Mouse (Mus musculus) cerebellum, adult (tissue): Measurements from ENCODE around the gene Olfr545.

Experiments used
- ATAC-seq: cut with Nextera tagmentation; 2 replicates; pipeline ENCODE4 v1.9.2; 2017; ENCODE audit warnings: mild to moderate bottlenecking, moderate library complexity, mixed read lengths; ENCODE audit not compliant: insufficient number of reproducible peaks, low FRiP score, low TSS enrichment

Gene Olfr545

DNA sequence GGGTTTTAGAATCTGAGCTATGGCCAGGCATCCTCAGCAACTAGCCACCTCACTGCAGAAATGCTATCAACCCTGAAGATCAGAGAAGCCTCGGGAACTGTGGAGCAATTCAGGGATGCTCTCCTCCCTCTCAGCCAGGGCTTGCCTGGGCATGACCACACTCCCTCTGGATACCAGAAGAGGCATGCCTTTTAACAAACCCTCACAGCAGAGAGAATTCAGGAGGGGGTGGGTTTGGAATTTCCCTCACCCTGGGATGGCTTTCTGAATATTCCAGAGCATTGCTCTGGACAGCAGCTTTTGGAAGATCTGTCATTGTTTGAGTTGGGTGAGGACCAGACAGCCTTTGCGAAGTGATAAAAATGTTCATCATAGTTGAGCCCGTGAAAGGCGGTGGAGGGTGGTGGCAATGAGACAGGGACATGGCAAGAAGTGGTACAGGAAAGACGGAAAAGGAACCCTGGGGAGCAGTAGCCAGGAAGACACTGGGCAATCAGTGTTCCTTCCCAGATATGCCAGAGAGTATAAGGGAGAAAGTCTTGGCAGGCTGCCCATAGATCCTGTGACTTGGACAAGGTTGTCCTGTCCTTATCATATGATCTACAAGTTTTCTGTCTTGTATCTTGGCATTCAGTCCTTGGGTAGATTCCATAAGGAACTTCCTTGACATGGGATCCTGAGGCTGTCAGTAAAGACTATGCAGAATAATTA lies 19.9 kb downstream of the Olfr545 start:
- ATAC-seq: no peak

DNA sequence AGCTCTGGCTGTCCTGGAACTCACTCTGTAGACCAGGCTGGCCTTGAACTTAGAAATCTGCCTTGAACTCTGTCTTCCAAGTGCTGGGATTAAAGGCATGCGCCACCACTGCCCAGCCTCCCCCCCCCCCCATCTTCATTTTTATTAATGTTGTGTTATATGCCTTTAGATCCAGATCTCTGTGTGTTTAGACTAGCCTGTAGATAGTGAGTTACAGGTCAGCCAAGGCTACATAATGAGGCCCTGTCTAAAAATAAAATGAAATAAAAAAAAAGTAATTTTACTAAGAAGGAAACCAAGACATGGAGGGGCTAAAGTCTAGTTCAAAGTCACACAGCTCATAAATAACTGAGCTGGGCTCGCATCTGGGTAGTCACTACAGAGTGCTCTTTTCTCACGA lies 20.4 kb downstream of the Olfr545 start:
- no peak for ATAC-seq

DNA sequence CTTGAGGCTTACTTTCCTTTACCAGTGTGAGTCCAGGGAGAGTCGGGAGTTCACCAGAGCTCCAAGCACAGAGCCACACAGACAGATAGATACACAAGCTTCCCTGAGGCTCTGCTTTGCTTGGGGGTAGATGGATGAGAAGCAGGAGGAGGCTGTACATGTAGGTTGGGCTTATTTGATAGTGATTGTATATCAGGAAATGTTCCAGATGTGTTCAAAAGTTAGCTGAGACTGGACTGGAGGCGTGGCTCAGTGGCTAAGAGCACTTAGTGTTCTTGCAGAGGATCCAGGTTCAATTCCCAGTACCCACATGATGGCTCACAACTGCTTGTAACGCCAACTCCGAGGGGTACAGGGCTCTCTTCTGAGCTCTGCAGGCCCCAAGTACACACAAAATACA lies 20.9 kb downstream of the Olfr545 start:
- no peak for ATAC-seq

DNA sequence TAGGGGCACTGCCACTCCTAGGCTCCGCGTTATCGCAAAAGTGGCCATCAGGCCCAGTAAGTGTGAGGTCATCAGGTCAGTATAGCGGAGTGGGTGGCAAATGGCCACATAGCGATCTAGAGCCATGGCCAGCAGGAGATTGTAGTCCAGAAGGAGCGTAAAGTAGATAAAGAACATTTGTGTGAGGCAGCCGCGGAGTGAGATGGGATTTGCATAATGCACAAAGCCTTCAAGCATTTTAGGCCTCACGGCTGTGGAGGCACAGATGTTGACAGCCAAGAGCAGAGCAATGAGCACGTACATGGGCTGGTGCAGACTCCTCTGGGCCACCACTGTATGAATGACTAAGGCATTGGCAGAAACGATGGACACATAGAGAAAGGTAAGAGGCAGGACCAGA lies 22.0 kb downstream of the Olfr545 start:
- ATAC-seq: no peak

DNA sequence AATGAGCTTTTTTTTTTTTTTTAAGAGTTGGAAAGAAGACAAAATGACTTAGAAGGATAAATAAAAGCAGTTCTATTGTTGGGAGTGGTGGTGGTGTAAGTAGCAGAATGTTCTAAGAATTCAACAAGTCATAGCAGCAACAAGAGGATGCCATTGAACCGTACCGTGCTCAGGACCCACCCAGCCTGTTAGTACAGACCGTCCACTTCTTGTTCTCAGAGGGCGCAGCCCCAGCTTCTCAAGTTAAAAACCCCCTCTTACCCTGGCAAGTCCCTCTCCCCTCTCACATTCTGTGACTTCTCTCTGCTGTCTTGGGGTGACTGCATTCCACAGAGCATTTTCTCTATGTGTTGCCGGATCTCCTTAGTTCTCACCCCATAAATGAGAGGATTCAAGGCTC lies 22.8 kb downstream of the Olfr545 start:
- no peak for ATAC-seq

DNA sequence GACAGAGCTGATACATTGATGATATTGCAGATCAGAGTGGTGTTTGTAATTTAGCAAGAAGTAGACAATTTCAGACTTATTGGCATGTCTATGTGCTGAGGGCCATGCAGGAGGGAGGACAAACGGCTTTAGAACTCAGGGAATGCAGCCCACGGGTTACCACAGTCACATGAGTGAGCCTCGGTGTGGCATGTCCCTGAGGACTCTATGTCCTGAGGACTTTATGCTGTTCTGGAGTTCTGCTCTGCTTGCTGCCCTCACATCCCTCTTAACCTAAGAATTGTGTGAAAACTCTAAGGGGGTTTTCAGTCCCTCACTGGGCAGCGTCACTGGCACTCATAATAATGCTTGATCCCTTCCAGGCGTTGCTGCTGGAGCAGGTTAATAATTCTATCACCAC lies 26.7 kb downstream of the Olfr545 start:
- no peak for ATAC-seq

DNA sequence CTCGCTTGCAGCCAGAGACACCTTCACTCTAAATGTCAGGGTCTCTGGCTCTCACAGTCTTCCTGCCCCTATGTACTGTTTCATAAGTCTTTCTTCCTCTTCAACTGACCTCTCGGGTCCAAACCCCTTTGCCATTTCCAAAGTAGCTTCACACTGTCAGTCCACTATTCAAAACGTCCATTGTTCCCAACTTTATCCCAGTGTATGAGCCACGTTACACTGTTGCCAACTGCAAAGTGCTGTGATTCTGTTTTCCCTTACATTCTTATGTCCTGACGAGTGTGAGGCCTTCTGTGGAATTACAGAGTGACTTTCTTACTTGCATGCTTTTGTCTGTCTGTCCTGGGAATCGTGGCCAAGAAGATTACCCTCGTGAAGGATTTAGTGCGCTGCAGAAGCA lies 31.8 kb downstream of the Olfr545 start:
- no peak for ATAC-seq

DNA sequence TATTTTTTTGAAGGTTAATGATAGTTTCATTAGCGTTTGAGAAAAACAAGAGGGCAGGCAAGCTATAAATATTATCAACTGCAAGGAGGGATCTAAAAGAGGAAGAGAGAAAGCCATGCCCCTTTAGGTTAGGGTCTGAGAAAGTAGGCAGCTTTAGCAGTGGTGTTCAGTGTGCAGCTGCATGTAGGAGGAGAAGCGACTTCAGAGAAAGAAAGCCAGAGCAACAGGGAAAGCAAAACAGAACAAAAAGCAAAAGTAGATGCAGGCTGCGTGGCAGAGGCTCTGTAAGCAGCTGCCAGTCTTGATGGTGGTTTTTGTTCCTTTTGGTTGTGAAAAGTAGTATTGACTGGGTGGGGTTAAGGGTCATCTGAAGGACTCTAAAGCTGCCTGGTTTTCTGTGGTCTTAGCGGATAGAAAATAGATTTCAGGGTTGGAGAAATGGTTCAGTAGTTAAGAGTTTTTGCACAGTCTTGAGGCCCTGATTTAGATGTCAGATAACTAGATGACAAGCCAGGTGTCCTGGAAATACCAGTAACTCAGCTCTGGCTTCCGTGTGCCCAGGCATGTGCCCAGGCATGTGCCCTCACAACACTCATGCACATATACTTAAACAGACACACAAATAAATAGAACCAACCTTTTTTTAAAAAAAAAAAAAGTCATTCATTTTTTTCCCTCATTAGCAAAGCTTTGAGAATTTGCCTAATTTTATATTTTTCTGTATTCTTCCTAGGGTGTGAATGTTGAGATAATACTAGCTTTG lies 40.6 kb downstream of the Olfr545 start:
- no peak for ATAC-seq

DNA sequence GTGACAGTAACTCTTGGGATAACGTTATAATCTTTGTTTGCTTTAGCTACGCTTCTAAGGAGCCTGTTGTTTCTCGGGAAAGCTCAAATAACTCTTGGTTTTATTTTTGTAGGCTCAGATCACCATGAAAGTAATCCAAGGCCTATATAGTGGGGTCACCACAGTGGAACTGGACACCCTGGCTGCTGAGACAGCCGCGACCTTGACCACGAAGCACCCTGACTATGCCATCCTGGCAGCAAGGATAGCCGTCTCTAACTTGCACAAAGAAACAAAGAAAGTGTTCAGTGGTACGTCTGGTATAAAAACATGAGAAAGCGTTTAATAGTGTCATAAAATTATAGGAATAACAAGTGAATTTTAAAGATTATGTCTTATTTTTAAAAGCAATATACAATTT lies 52.9 kb downstream of the Olfr545 start:
- ATAC-seq: no peak

DNA sequence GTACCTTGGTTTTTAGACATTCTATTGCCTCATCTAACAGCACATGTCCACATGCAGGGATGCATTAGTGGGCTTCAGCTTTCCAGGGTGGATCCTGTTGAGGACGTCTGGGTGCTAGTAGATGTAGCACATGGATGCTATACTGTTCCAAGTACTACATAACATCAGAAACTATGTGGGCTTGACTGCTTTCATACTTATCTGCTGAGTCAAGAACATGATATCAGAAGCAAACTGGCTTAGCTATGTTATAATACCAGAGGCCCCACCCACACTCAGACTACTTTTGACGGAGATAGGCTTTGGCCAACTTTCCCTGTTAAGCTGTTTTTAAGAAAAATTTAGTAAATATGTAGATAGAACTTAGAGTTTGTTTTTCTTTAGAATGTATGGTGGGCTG lies 55.1 kb downstream of the Olfr545 start:
- ATAC-seq: no peak

DNA sequence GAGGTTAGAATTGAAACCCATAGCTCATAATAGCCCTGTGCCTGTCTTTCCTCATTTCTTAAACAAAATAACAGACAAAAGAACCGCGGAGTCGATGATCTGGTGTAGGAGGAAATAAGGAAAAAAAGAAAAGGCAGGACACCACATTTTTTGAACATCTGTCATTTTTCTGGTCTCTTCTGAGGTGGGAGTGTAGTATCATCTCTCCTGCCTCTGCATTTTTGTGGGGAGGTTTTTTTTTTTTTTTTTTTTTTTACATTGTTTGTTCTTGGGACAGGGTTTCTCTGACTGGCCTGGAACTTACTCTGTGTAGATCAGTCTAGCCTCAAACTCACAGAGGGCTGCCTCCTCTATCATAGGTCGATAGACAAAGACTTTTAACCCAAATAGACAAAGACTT lies 56.9 kb downstream of the Olfr545 start:
- ATAC-seq: no peak

DNA sequence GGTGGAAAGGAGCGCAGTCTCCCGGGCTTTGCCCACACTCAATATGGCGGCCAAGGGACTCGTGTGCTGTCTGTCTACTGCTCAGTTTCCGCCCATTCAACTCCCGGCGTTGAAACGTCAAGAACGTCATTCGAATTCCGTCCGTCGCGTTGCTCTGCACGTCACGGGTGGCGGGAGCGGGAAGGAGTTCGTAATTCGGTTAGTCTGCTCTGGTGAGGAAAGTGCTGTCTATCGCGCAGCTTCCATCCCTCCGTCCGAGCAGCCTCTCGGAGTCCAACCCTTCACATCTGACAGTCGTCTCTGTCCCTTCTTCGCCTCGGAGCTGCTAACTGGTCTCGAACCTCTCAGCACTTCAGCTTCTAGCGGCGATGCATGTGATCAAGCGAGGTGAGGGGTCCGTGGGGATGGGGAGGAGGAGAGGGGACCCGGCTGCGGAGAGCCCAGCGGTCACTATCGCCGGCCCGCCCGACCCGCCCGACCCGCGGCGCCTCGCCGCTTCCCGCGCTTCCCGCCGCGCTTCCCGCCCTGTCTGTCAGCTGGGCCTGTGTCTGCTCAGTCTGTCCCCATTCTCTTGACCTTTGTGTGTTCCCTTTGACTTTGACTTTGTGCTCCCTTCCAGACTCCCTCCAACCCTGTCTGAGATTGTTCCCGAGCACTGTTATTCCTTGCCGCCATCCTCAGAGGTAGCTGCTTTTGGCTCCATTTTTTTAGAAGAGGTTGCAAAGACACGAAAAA lies 57.5 kb downstream of the Olfr545 start, which contains the start of gene Rrm1:
Gene Rrm1, plus strand, starts transcription at position 39 of the 735 bp plus-strand sequence.
- peak; percentile 99 for ATAC-seq
